Mouse (Mus musculus) hindbrain, embryonic 10.5 days (tissue): ENCODE results near the gene Rpp25. TPM values are rescaled to one million over a fixed set of nuclear protein-coding genes. Genes with fewer than 3 reads are reported as not detected.

Source experiments
- DNase-seq: peaks from one replicate; pipeline ENCODE4 v3.0.0-alpha.2; 2017; ENCODE audit warnings: low spot score
- H3K27ac ChIP-seq: fragments of 300-500 bp; sonication (generic); 2 replicates; pipeline ENCODE4 v1.5.1; 2016; ENCODE audit warnings: mild to moderate bottlenecking, moderate library complexity
- H3K27me3 ChIP-seq: fragments of 300-500 bp; sonication (generic); 2 replicates; pipeline ENCODE4 v1.6.1; 2016; ENCODE audit warnings: mild to moderate bottlenecking; ENCODE audit not compliant: poor library complexity, insufficient read depth, severe bottlenecking
- H3K36me3 ChIP-seq: fragments of 300-500 bp; sonication (generic); 2 replicates; pipeline ENCODE4 v1.6.1; 2016; ENCODE audit warnings: mild to moderate bottlenecking, moderate library complexity
- H3K4me1 ChIP-seq: fragments of 300-500 bp; sonication (generic); replicated peaks from 2 replicates; pipeline ENCODE4 v1.6.1; 2016; ENCODE audit warnings: mild to moderate bottlenecking
- H3K4me3 ChIP-seq: fragments of 300-500 bp; sonication (generic); 2 replicates; pipeline ENCODE4 v1.5.1; 2016; ENCODE audit warnings: mild to moderate bottlenecking, moderate library complexity
- H3K9me3 ChIP-seq: fragments of 300-500 bp; sonication (generic); 2 replicates; pipeline ENCODE4 v1.6.1; 2016; ENCODE audit warnings: mild to moderate bottlenecking, moderate library complexity
- whole genome bisulfite sequencing: fragments of 180-500 bp; shearing (Covaris S2); methylation state at CpG from one replicate; pipeline ENCODE4 v1.1.7; 2016; 5-methylcytosine and 5-hydroxymethylcytosine counted together
- polyA plus RNA-seq: library from polyadenylated mRNA; unstranded; fragments of >200 nt; fragmentation: Nextera tagmentation; extraction: Ambion mirVana; gene quantifications from 2 replicates; pipeline ENCODE4 v1.2.1, GENCODE M21; 2016

Gene Rpp25
- polyA plus RNA-seq, 1 experiment from 2014 or later, result 9.7 TPM

DNA sequence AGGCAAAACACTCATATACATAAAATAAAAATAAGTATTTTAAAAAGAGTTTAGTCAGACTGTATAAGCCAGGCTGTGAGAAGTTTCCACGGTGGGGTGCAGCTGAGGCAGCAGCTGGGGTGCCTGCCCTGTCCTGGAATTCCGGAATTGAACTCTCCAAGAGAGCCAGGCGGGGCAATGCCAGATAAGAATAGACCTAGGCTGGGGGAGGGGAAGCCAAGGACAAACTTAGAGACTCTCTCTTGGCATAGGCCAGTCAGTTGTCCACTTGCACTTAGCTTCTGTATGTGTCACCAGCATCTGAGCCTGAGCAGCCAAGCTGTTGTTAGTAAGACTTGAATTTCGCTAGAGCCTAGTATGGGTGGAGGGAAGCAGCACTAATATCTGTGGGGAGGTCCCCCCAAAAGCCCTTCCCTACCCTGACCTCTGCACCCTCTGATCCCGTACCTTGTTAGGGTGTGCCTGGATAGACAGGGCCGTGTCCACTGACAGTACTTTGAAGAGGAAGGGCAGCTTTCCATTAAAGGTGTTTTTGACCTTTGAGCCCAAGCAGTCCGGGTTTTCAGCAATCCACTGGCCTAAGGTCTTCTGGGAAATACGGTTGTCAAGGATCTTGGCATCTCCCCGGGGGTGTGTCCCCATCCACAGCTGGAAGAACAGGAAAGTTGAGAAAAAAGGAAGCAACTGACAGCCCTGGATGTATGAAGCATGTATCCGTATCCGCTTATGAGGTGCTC, 46.5 kb downstream of the Rpp25 start:
- WGBS, result 91% methylated on average over 11 of the region's 11 CpGs
- Histone ChIP-seq H3K36me3 (peaks cover 59% of the 10 kb centered on the region), H3K27me3 (no peaks in the 10 kb centered on the region), H3K4me3 (no peak overlapping the region), H3K27ac (no peak overlapping the region), H3K9me3 (no peaks in the 10 kb centered on the region), H3K4me1 (peaks cover 24% of the 10 kb centered on the region)
- DNase-seq, result no peak

DNA sequence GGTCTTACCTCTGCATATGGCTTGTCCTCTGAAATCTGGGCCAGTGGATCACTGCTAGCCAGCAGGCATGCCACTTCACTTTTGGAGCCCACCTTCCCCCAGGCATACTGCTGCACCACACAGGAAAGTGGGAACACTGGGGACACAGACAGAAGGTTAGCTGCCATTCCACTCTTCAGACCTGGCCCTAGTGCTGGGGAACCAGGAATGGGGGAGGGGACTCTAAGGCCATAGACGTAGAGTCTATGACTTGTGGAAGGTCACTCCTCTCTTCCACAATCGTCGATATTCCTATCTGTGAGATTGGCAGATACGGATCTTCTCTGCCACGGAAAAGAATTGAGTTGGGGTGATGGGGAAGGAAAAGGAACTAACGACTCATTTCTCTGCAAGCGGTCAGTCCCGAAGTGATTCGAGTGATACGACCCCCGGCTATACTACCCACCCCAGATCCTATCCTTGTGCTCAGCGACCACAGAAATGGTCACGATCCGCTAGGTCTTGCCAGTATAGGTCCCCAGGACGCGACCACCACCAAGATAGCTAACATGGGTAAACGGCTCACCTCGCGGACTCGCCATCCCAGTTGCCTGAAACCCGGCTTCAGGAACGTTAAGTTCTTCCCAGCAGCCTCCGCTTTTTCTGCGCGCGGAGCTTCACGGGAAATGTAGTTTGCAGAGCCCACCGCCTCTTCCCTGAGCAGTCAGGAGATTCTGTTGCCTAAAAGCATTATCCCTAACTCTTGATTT, 48.5 kb downstream of the Rpp25 start, which contains the start of gene Mpi:
Mpi (minus strand) TSS at position 625 of the 749 bp plus-strand sequence.
- peaks cover 24% of the 10 kb centered on the region for H3K4me1 ChIP-seq
- under 1% methylated on average over 28 of the region's 28 CpGs for WGBS
- DNase-seq, result peak; percentile 70
- H3K27me3 ChIP-seq, result no peaks in the 10 kb centered on the region
- H3K27ac ChIP-seq, result peak within 1 kb of the TSS; percentile 89
- no peaks in the 10 kb centered on the region for H3K9me3 ChIP-seq
- H3K36me3 ChIP-seq, result peaks cover 39% of the 10 kb centered on the region
- peak within 1 kb of the TSS; percentile 76 for H3K4me3 ChIP-seq

DNA sequence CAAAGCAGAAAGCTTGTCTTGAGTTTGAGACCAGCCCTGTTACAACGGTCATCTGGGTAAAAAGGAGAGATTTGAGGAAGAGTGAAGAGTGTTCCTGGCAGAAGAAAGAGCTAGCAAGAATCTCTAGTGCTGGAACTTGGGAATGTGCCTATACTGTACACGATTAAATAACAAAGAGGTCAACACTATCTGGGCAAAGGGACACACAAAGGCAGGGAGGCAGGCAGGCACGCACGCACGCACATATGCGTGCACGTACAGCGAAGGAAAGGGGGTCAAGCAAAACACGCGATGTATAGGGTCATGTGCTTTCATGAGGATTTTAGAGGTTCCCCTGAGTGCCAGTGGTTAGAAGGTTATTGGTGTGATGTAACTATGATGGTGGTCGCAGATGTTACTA, 49.3 kb downstream of the Rpp25 start:
- H3K27ac ChIP-seq, result peak overlapping the region; percentile 89; the same call in 1 of the 2 replicates
- peaks cover 24% of the 10 kb centered on the region for H3K4me1 ChIP-seq
- H3K36me3 ChIP-seq, result peaks cover 30% of the 10 kb centered on the region
- 70% methylated on average over 11 of the region's 11 CpGs for WGBS
- no peak for DNase-seq
- H3K4me3 ChIP-seq, result no peak overlapping the region
- H3K27me3 ChIP-seq, result no peaks in the 10 kb centered on the region
- H3K9me3 ChIP-seq, result no peaks in the 10 kb centered on the region

DNA sequence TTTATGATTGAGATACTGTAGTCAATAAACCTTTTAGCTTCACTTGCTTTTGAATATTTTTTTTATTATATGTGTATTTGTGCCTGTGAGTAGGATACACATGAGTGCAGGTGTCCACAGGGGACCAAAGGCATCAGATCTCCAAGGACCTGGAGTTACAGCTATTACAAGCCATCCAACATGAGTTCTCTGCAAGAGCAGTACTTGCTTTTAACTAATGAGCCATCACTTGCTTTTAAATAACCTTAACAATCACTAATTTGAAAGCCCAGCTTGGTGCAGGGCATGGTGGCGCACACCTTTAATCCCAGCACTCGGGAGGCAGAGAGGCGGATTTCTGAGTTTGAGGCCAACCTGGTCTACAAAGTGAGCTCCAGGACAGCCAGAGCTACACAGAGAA, 50.9 kb downstream of the Rpp25 start:
- no peak for DNase-seq
- Histone ChIP-seq H3K9me3 (no peaks in the 10 kb centered on the region), H3K4me3 (no peak overlapping the region), H3K27me3 (no peaks in the 10 kb centered on the region), H3K27ac (no peak overlapping the region), H3K36me3 (peaks cover 14% of the 10 kb centered on the region), H3K4me1 (peaks cover 24% of the 10 kb centered on the region)
- 32% methylated on average over 3 of the region's 3 CpGs for WGBS

Other genes starting within 250 kb of the Rpp25 start
- gene 1700017B05Rik, start 241.4 kb upstream of the Rpp25 start, polyA plus RNA-seq, result 9.5 and 10.9 TPM in 2 replicates
- 19.8 and 23.5 TPM in 2 replicates for gene Ppcdc, start 63.9 kb upstream of the Rpp25 start, polyA plus RNA-seq
- gene Scamp5, start 36.0 kb upstream of the Rpp25 start, polyA plus RNA-seq, result 18.2 and 28.9 TPM in 2 replicates
- 712 and 781 TPM in 2 replicates for gene Cox5a, start 17.2 kb downstream of the Rpp25 start, polyA plus RNA-seq
- 16.1 and 16.3 TPM in 2 replicates for gene Fam219b, start 33.5 kb downstream of the Rpp25 start, polyA plus RNA-seq
- gene Mpi, start 48.7 kb downstream of the Rpp25 start, polyA plus RNA-seq, result 61.7 and 74.1 TPM in 2 replicates
- gene Scamp2, start 56.9 kb downstream of the Rpp25 start, polyA plus RNA-seq, result 50.7 and 59.7 TPM in 2 replicates
- gene Ulk3, start 85.4 kb downstream of the Rpp25 start, polyA plus RNA-seq, result 14.2 and 14.6 TPM in 2 replicates
- gene Cplx3, start 102.3 kb downstream of the Rpp25 start, polyA plus RNA-seq, result 0.88 and 2.8 TPM in 2 replicates
- not detected in 2 replicates for gene Lman1l, start 116.7 kb downstream of the Rpp25 start, polyA plus RNA-seq
- gene Csk, start 149.6 kb downstream of the Rpp25 start, polyA plus RNA-seq, result 40.8 and 42.3 TPM in 2 replicates
- not detected in 2 replicates for gene Cyp1a2, start 179.7 kb downstream of the Rpp25 start, polyA plus RNA-seq
- not detected in 2 replicates for gene Cyp1a1, start 183.9 kb downstream of the Rpp25 start, polyA plus RNA-seq
- gene Edc3, start 204.5 kb downstream of the Rpp25 start, polyA plus RNA-seq, result 41.0 and 41.1 TPM in 2 replicates